Mouse (Mus musculus) ES-E14 (cell line): ENCODE data around the gene Map4k5. TPM values are rescaled to one million over a fixed set of nuclear protein-coding genes. Genes with fewer than 3 reads are reported as not detected.

Experiments
- DNase-seq: peaks from one replicate; pipeline ENCODE4 v3.0.0-alpha.2; 2013; ENCODE audit warnings: low read depth, low spot score
- H3K27ac ChIP-seq: 2 replicates; pipeline ENCODE4 v1.5.1; 2012; ENCODE audit warnings: low read depth, mild to moderate bottlenecking, low read length, moderate library complexity, mixed read lengths; ENCODE audit not compliant: poor library complexity, insufficient read depth, severe bottlenecking
- H3K36me3 ChIP-seq: 2 replicates; pipeline ENCODE4 v1.6.1; 2012; ENCODE audit warnings: mild to moderate bottlenecking, low read length, moderate library complexity, mixed read lengths; ENCODE audit not compliant: control insufficient read depth, poor library complexity, insufficient read depth, severe bottlenecking
- H3K4me1 ChIP-seq, 2 experiments: fragments of 150-350 bp in 1 of 2; sonication (generic) in 1 of 2; 2 replicates each; pipeline ENCODE4 v1.6.1; 2012; ENCODE audit warnings: low read length in 2 of 2, mild to moderate bottlenecking in 1 of 2, mixed read lengths in 1 of 2; ENCODE audit not compliant: control insufficient read depth in 2 of 2, insufficient read depth in 2 of 2, poor library complexity in 1 of 2
- H3K4me3 ChIP-seq, 2 experiments: fragments of 150-350 bp in 1 of 2; sonication (generic) in 1 of 2; 2 replicates each; pipeline ENCODE4 v1.5.1; 2012; ENCODE audit warnings: low read length in 2 of 2, low read depth in 1 of 2, mild to moderate bottlenecking in 1 of 2, mixed read lengths in 1 of 2; ENCODE audit not compliant: insufficient read depth in 1 of 2, poor library complexity in 1 of 2, severe bottlenecking in 1 of 2
- H3K9ac ChIP-seq: 2 replicates; pipeline ENCODE4 v1.6.1; 2012; ENCODE audit warnings: low read depth, mild to moderate bottlenecking, low read length, mixed read lengths; ENCODE audit not compliant: poor library complexity, insufficient read depth, severe bottlenecking
- H3K9me3 ChIP-seq: fragments of 150-350 bp; sonication (generic); 2 replicates; pipeline ENCODE4 v1.6.1; 2012; ENCODE audit warnings: low read depth, mild to moderate bottlenecking, low read length; ENCODE audit not compliant: control insufficient read depth, insufficient read depth
- CHD2 ChIP-seq: IDR thresholded peaks from 2 replicates; pipeline ENCODE4 v1.6.1; 2014; ENCODE audit warnings: mild to moderate bottlenecking, low read depth, low read length, inconsistent platforms
- HCFC1 ChIP-seq: IDR thresholded peaks from 2 replicates; pipeline ENCODE4 v1.6.1; 2012; ENCODE audit warnings: low read length, inconsistent platforms, borderline replicate concordance; ENCODE audit not compliant: insufficient read depth
- MAFK ChIP-seq: IDR thresholded peaks from 2 replicates; pipeline ENCODE4 v1.6.1; 2014; ENCODE audit warnings: mild to moderate bottlenecking, low read depth, low read length, inconsistent platforms; ENCODE audit not compliant: insufficient read depth
- ZC3H11A ChIP-seq: IDR thresholded peaks from 2 replicates; pipeline ENCODE4 v1.6.1; 2012; ENCODE audit warnings: low read depth, mild to moderate bottlenecking, inconsistent platforms, low read length, borderline replicate concordance
- ZNF384 ChIP-seq: IDR thresholded peaks from 2 replicates; pipeline ENCODE4 v1.6.1; 2012; ENCODE audit warnings: low read depth, low read length, inconsistent platforms
- in situ Hi-C, 2 experiments: fragments of 600-800 bp; cut with MboI; formaldehyde crosslinking; loops; one replicate each; pipeline ENCODE4 v1.15.1; 2025; ENCODE audit warnings: low sequenced_read_pairs in 2 of 2, inconsistent platforms in 1 of 2; ENCODE audit not compliant: unreplicated experiment in 2 of 2
- total RNA-seq: library from RNA; depleted of rRNA; stranded (reverse); fragments of 300-350 nt; gene quantifications from 2 replicates; pipeline ENCODE4 v1.2.3, GENCODE M21; 2012; rRNA removed

The Map4k5 gene
- 22.5 and 29.8 TPM in 2 replicates for total RNA-seq

GRCm38 (mm10) chr12:69892371-69893251, at the start of gene Map4k5, which contains the start of gene Atl1:
TSS of gene Map4k5 (minus strand) at chr12:69893200.
TSS of gene Atl1 (plus strand) at chr12:69892614.
- in situ Hi-C loops, result no loop called here
- TF ChIP-seq ZC3H11A, result peak; percentile 57
- no peak; the same call in 1 of the 2 replicates for TF ChIP-seq HCFC1
- no peak for TF ChIP-seq CHD2
- no peak for TF ChIP-seq ZNF384
- no peak for TF ChIP-seq MAFK

GRCm38 (mm10) chr12:69941655-69942329, 48.8 kb upstream of the Map4k5 start:
- H3K9me3 ChIP-seq, result no peaks in the 10 kb centered on the region
- no peak overlapping the region for H3K4me3 ChIP-seq
- H3K4me1 ChIP-seq, result peaks cover 0 to 7% of the 10 kb centered on the region in 2 experiments; a peak in 1 of 4 replicates
- H3K27ac ChIP-seq, result no peak overlapping the region
- no peak for TF ChIP-seq MAFK
- TF ChIP-seq ZC3H11A, result no peak
- TF ChIP-seq ZNF384, result no peak
- TF ChIP-seq HCFC1, result no peak
- no peak for TF ChIP-seq CHD2
- no peak overlapping the region for H3K9ac ChIP-seq
- H3K36me3 ChIP-seq, result no peaks in the 10 kb centered on the region
- no peak for DNase-seq
- in situ Hi-C loops, result no loop called here

More at GRCm38 (mm10) chr12:69892371-69893251, at the start of gene Map4k5, which contains the start of gene Atl1:
- Histone ChIP-seq H3K4me3 (peak within 1 kb of the TSS; percentile 94 to 97), H3K27ac (peak within 1 kb of the TSS; percentile 70), H3K36me3 (no peaks in the 10 kb centered on the region; the same call in 1 of the 2 replicates), H3K9ac (peak within 1 kb of the TSS; percentile 96), H3K9me3 (no peaks in the 10 kb centered on the region), H3K4me1 (peaks cover 5 to 6% of the 10 kb centered on the region in 2 experiments; a peak in 2 of 4 replicates)
- peak; percentile 59 for DNase-seq

- in situ Hi-C loops, result no loop called here
- no peak overlapping the region for H3K27ac ChIP-seq
- H3K9me3 ChIP-seq, result no peaks in the 10 kb centered on the region
- peaks cover 0 to 7% of the 10 kb centered on the region in 2 experiments; a peak in 1 of 4 replicates for H3K4me1 ChIP-seq
- no peak for TF ChIP-seq MAFK
- no peak for TF ChIP-seq CHD2
- no peak for TF ChIP-seq ZNF384
- TF ChIP-seq HCFC1, result no peak
- no peak for TF ChIP-seq ZC3H11A
- H3K36me3 ChIP-seq, result no peaks in the 10 kb centered on the region
- H3K9ac ChIP-seq, result no peak overlapping the region
- DNase-seq, result peak; percentile 37
- H3K4me3 ChIP-seq, result no peak overlapping the region
These were observed 46.3 kb upstream of the Map4k5 start for GRCm38 (mm10) chr12:69939291-69939690.

- Histone ChIP-seq H3K4me3 (no peak overlapping the region), H3K9ac (no peak overlapping the region), H3K27ac (peak overlapping the region; percentile 13; the same call in 1 of the 2 replicates), H3K36me3 (no peaks in the 10 kb centered on the region), H3K9me3 (no peaks in the 10 kb centered on the region), H3K4me1 (peaks cover 0 to 7% of the 10 kb centered on the region in 2 experiments; a peak in 1 of 4 replicates)
- TF ChIP-seq CHD2 (no peak), ZC3H11A (no peak), MAFK (no peak), HCFC1 (no peak), ZNF384 (no peak)
- in situ Hi-C loops, result no loop called here
- peak; percentile 71 for DNase-seq
These were observed 44.7 kb upstream of the Map4k5 start for GRCm38 (mm10) chr12:69937731-69938130.
